Mouse (Mus musculus) cerebellum, adult 8-10 months (tissue): ENCODE measurements around the gene Wrap73.
A peak's percentile ranks its signal among the peaks of the same experiment; 100 is the strongest.

Experiments used
- DNase-seq: peaks from one replicate; pipeline ENCODE4 v3.0.0; 2022

The Wrap73 gene

GRCm38 (mm10) chr4:154140213-154141008, 1.8 kb upstream of the Wrap73 start:
- peak; percentile 45 for DNase-seq

GRCm38 (mm10) chr4:154141009-154141867, 934 bp upstream of the Wrap73 start:
- DNase-seq = no peak

GRCm38 (mm10) chr4:154144712-154145111, 2.5 kb downstream of the Wrap73 start:
- DNase-seq = no peak

- peak; percentile 60 for DNase-seq
Measured at GRCm38 (mm10) chr4:154146342-154146741, 4.2 kb downstream of the Wrap73 start.

GRCm38 (mm10) chr4:154154104-154154503, 11.9 kb downstream of the Wrap73 start:
- DNase-seq = no peak

GRCm38 (mm10) chr4:154156050-154156449, 13.9 kb downstream of the Wrap73 start:
- DNase-seq = no peak

GRCm38 (mm10) chr4:154157970-154158662, 15.9 kb downstream of the Wrap73 start:
- DNase-seq = no peak

GRCm38 (mm10) chr4:154159002-154159401, 16.8 kb downstream of the Wrap73 start:
- peak; percentile 88 for DNase-seq

GRCm38 (mm10) chr4:154159961-154160537, 17.9 kb downstream of the Wrap73 start:
- DNase-seq = no peak

- peak; percentile 96 for DNase-seq
Measured at GRCm38 (mm10) chr4:154160538-154161390, 18.6 kb downstream of the Wrap73 start, which contains the start of gene Tprgl. Gene Tprgl (minus strand): TSS chr4:154160666.

GRCm38 (mm10) chr4:154163296-154163695, 21.1 kb downstream of the Wrap73 start:
- DNase-seq = peak; percentile 81

GRCm38 (mm10) chr4:154167053-154167452, 24.9 kb downstream of the Wrap73 start:
- no peak for DNase-seq

- no peak for DNase-seq
Measured at GRCm38 (mm10) chr4:154170021-154170420, 27.8 kb downstream of the Wrap73 start.

GRCm38 (mm10) chr4:154170506-154171150, 28.5 kb downstream of the Wrap73 start, which contains the start of gene Megf6:
Gene Megf6 (plus strand): TSS chr4:154170730.
- DNase-seq = no peak

GRCm38 (mm10) chr4:154171151-154171930, 29.2 kb downstream of the Wrap73 start:
- no peak for DNase-seq

GRCm38 (mm10) chr4:154171931-154172604, 29.9 kb downstream of the Wrap73 start:
- DNase-seq = no peak

GRCm38 (mm10) chr4:154177257-154177656, 35.1 kb downstream of the Wrap73 start:
- DNase-seq = no peak

- DNase-seq = no peak
Measured at GRCm38 (mm10) chr4:154181001-154181400, 38.8 kb downstream of the Wrap73 start.

- no peak for DNase-seq
Measured at GRCm38 (mm10) chr4:154183566-154183965, 41.4 kb downstream of the Wrap73 start.

- DNase-seq = no peak
Measured at GRCm38 (mm10) chr4:154185001-154185400, 42.8 kb downstream of the Wrap73 start.
